Mouse (Mus musculus): ENCODE measurements around the gene Lmtk3.

Gene Lmtk3

GRCm38 (mm10) chr7:45801348-45801747 lies 17.8 kb downstream of the Lmtk3 start:
- in situ Hi-C loops (cut with MboI; ENCODE audit: unreplicated experiment in 2 of 2) = loop anchor here (5.0 to 10.0 kb wide), 2 partner anchors 64 to 133 kb away; no protein-coding TSS in a partner anchor

- in situ Hi-C loops (cut with MboI; ENCODE audit: unreplicated experiment in 2 of 2) = loop anchor here (5.0 to 10.0 kb wide), 2 partner anchors 65 to 132 kb away; no protein-coding TSS in a partner anchor
Measured at GRCm38 (mm10) chr7:45802551-45802950, 19.0 kb downstream of the Lmtk3 start.

GRCm38 (mm10) chr7:45805941-45806340 lies 22.4 kb downstream of the Lmtk3 start:
- in situ Hi-C loops (cut with MboI; ENCODE audit: unreplicated experiment in 2 of 2) = loop anchor here in 1 of 2 experiments (10.0 kb wide), 1 partner anchor 129 kb away; no protein-coding TSS in a partner anchor

GRCm38 (mm10) chr7:45808471-45808870 lies 24.9 kb downstream of the Lmtk3 start:
- in situ Hi-C loops (cut with MboI; ENCODE audit: unreplicated experiment in 2 of 2) = loop anchor here in 1 of 2 experiments (10.0 kb wide), 1 partner anchor 126 kb away; no protein-coding TSS in a partner anchor

- in situ Hi-C loops (cut with MboI; ENCODE audit: unreplicated experiment in 2 of 2) = loop anchor here in 1 of 2 experiments (10.0 kb wide), 1 partner anchor 125 kb away; no protein-coding TSS in a partner anchor
Measured at GRCm38 (mm10) chr7:45809276-45810075, 25.9 kb downstream of the Lmtk3 start.

GRCm38 (mm10) chr7:45812921-45813320 lies 29.4 kb downstream of the Lmtk3 start:
- in situ Hi-C loops (cut with MboI; ENCODE audit: unreplicated experiment in 2 of 2) = no loop called here

GRCm38 (mm10) chr7:45813787-45814779 lies 30.5 kb downstream of the Lmtk3 start, which contains the start of gene Cyth2:
Gene Cyth2, minus strand, starts transcription at chr7:45814581.
- in situ Hi-C loops (cut with MboI; ENCODE audit: unreplicated experiment in 2 of 2) = no loop called here

GRCm38 (mm10) chr7:45814841-45815240 lies 31.3 kb downstream of the Lmtk3 start:
- in situ Hi-C loops (cut with MboI; ENCODE audit: unreplicated experiment in 2 of 2) = no loop called here

- in situ Hi-C loops (cut with MboI; ENCODE audit: unreplicated experiment in 2 of 2) = no loop called here
Measured at GRCm38 (mm10) chr7:45815323-45815983, 31.9 kb downstream of the Lmtk3 start.

GRCm38 (mm10) chr7:45815984-45816351 lies 32.4 kb downstream of the Lmtk3 start:
- in situ Hi-C loops (cut with MboI; ENCODE audit: unreplicated experiment in 2 of 2) = no loop called here

- in situ Hi-C loops (cut with MboI; ENCODE audit: unreplicated experiment in 2 of 2) = no loop called here
Measured at GRCm38 (mm10) chr7:45819843-45820242, 36.3 kb downstream of the Lmtk3 start.

- in situ Hi-C loops (cut with MboI; ENCODE audit: unreplicated experiment in 2 of 2) = no loop called here
Measured at GRCm38 (mm10) chr7:45820913-45821312, 37.4 kb downstream of the Lmtk3 start.

- in situ Hi-C loops (cut with MboI; ENCODE audit: unreplicated experiment in 2 of 2) = no loop called here
Measured at GRCm38 (mm10) chr7:45824598-45824997, 41.1 kb downstream of the Lmtk3 start, which contains the start of gene Kcnj14. Gene Kcnj14, minus strand, starts transcription at chr7:45824782.

- in situ Hi-C loops (cut with MboI; ENCODE audit: unreplicated experiment in 2 of 2) = no loop called here
Measured at GRCm38 (mm10) chr7:45826631-45827030, 43.1 kb downstream of the Lmtk3 start.

- in situ Hi-C loops (cut with MboI; ENCODE audit: unreplicated experiment in 2 of 2) = no loop called here
Measured at GRCm38 (mm10) chr7:45830427-45831127, 47.0 kb downstream of the Lmtk3 start, which contains the start of gene Grwd1. Gene Grwd1, minus strand, starts transcription at chr7:45830944.

- in situ Hi-C loops (cut with MboI; ENCODE audit: unreplicated experiment in 2 of 2) = no loop called here
Measured at GRCm38 (mm10) chr7:45831128-45831525, 47.6 kb downstream of the Lmtk3 start.

- in situ Hi-C loops (cut with MboI; ENCODE audit: unreplicated experiment in 2 of 2) = no loop called here
Measured at GRCm38 (mm10) chr7:45832428-45832827, 48.9 kb downstream of the Lmtk3 start.

- in situ Hi-C loops (cut with MboI; ENCODE audit: unreplicated experiment in 2 of 2) = no loop called here
Measured at GRCm38 (mm10) chr7:45833148-45833790, 49.7 kb downstream of the Lmtk3 start.

- in situ Hi-C loops (cut with MboI; ENCODE audit: unreplicated experiment in 2 of 2) = no loop called here
Measured at GRCm38 (mm10) chr7:45833924-45834323, 50.4 kb downstream of the Lmtk3 start.

All from v-Abl transformed pro-B cells (cell line).